Mouse (Mus musculus): ENCODE measurements around the gene Rasgrp1.

Gene Rasgrp1

GRCm38 (mm10) chr2:117331634-117332033, 11.2 kb downstream of the Rasgrp1 start:
- no peak for DNase-seq

GRCm38 (mm10) chr2:117328521-117329285, 14.1 kb downstream of the Rasgrp1 start:
- no peak for DNase-seq

GRCm38 (mm10) chr2:117322399-117322798, 20.4 kb downstream of the Rasgrp1 start:
- DNase-seq, result no peak

- no peak for DNase-seq
Observed at GRCm38 (mm10) chr2:117321231-117321630, 21.6 kb downstream of the Rasgrp1 start.

DNA sequence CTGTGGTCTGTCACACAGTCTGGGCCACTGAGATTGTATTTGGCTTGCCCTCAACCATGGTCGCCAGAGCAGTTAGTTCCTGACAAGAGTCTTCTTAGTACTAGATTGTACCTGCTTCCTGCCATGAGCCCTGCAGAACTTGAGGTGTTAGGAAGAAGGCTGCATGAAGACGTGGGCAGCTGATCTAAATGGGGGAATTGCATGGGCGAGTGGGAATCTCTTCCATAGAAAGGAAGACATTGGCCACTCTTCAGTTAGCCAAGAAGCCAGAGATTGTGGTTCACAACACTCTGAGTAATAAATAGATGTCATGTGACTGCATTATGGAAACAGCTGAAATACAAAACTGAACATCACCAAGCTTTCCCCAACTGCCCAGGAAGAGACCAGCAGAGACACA, 23.8 kb downstream of the Rasgrp1 start:
- no peak for DNase-seq

GRCm38 (mm10) chr2:117313586-117314235, 29.1 kb downstream of the Rasgrp1 start:
- DNase-seq, result no peak

GRCm38 (mm10) chr2:117312441-117312895, 30.3 kb downstream of the Rasgrp1 start:
- DNase-seq, result peak in 1 of 2 experiments; percentile 25

DNA sequence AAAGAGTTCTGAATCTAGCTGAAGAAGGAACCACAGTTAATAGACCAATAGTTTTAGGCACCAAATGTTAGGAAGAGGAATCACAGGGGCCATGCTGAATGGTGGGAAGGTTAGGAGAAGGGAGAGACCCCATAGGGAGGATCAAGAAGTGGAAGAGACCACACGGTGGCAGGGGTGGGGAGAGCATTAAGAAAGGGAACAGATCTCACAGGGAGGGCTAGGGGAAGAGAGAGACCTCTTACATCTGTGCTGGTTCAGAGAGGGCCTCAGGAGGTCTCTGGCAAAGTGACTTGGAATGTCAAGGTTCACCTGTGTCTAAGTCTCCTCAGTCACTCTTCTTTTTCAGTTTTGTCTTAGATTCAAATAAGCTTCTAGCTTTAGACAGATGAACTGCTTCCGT, 30.8 kb downstream of the Rasgrp1 start:
- no peak for DNase-seq

DNA sequence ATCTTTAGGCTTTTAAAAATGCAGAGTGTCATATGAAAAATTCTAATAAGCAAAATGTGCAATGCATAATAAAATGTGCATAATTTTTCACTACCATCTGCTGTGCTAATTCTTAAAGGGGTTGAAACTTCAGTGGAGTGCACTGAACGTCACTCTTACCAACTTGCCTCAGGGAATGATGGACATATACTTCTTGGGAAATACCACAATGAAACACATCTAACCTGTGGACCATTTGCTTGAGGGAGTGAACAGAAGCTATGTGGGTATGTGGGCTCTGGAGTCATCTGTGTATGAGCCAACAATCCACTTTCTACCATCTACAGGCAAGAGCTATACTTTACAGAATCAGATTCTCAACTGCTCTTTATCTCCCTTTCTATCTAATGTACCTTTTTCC, 31.5 kb downstream of the Rasgrp1 start:
- DNase-seq, result no peak

DNA sequence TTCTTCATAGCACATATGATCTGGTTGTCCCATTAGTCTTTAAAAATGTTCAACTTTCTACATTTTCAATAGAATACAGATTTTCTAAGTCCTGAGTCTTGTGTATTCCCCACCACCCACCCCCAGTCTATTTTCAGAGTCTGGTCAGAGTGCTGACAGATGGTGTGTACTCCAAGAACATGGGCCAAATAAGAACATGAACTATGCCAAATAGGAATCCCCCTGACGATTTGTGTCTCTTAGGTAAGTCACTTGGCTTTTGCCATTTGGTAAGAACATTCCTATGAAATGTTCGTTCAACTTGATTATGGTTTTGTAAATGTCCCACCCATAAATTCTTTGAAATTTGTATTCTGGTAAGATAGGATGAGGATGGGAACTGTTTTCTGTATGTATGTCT, 33.8 kb downstream of the Rasgrp1 start:
- no peak for DNase-seq

GRCm38 (mm10) chr2:117307959-117308358, 34.8 kb downstream of the Rasgrp1 start:
- no peak for DNase-seq

DNA sequence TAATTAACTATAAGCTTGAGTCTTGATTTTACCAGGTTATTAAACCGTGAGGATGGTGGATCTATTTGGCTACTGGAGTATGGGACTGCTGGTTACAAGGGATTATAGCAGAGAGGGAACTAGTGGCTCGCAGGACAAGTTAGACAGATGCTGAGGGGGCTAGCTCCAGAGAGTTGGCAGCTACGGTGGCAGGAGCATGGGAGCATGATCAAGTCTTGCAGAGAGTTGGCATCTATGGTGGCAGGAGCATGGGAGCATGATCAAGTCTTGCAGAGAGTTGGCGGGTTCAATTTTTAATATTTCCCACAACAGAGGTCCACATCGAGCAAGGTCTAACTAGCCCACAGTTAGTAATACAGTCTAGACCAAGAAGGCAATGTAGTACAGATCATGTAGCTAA, 37.9 kb downstream of the Rasgrp1 start:
- DNase-seq, result no peak

DNA sequence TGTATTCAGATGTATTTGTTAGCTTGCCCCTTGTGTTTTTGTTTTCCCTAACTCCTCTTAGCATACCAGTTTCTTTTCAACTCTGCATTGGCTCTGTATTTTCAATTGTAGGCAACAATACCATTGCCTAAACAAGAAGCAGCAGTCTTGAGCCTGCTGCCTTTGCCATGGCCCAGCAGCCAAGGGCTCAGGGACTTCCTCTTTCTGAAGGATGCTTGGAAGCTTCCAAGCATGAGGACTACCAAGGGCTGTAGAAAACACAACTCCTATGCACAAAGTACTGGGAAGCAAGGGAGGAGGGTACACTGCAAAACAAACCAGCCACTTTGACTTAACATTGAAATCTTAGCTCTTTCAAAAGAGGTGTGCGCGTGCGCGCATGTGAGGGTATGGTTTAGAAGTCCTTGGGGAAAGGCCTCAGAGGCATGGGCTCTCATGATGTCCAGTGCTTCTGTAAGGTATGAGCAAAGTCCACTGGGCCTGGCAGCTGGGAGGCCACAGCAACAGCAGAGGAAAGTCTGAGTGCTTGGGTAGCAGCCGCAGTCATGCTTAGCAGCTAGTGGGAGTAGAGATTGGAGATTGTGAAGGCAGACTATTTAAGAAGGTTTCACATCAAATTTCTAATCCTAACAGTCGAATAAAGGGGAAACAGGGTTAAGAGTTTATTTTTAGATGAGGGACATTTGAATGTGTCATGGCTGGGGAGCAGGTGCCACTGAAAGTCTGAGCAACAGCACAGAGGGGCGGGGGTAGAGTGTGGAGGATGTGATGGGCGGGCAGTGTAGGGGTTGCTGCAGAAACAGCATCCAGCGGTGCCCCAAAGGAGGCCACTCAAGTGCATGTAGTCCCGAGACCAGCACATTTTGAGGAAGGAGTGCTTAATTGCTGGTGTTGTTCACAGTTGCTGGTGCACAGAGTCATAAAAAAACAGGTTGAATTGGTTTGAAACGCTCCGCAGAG, 39.1 kb downstream of the Rasgrp1 start:
- DNase-seq, result peak in 1 of 2 experiments; percentile 24

GRCm38 (mm10) chr2:117299596-117300448, 43.0 kb downstream of the Rasgrp1 start:
- DNase-seq, result no peak

DNA sequence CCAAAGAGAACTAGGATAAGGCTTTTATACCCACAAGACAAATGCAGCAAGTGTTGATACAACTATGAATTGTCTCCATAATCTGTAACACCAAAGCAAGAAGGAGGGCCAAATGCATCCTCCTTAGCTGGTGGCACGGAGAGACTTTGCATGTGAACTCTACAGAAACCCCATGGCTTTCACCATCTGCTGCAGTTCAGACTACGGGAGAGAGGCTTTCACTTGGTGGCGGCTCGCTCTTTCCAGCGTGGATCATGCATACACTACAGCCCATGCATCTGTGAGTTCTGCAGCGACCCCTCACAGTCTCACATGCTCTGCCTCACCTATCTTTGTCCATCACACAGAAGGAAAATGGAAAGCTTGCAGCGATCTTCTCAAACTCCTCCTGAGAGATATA, 54.5 kb downstream of the Rasgrp1 start:
- DNase-seq, result no peak

GRCm38 (mm10) chr2:117263786-117264408, 78.9 kb downstream of the Rasgrp1 start:
- DNase-seq, result peak; percentile 55 to 61

DNA sequence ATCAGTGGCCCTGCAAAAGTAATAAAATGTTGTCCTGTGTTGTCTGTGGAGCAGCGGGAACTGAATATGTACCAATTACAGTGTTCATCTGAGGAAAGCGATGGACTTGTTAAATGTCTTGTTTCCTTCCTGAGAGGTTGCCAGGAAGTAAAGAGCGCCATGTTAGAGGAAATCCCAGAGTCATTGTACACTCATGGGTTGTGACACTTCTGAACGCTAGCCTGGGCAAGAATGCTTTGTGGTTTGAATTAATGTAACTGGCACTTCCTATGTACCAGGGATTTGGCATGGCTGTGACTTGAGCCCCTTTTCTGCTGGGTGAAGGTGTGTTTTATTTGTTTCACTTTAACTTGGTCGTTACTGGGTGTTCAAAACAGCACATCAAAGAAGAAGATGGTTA, 80.6 kb downstream of the Rasgrp1 start:
- DNase-seq, result no peak

DNA sequence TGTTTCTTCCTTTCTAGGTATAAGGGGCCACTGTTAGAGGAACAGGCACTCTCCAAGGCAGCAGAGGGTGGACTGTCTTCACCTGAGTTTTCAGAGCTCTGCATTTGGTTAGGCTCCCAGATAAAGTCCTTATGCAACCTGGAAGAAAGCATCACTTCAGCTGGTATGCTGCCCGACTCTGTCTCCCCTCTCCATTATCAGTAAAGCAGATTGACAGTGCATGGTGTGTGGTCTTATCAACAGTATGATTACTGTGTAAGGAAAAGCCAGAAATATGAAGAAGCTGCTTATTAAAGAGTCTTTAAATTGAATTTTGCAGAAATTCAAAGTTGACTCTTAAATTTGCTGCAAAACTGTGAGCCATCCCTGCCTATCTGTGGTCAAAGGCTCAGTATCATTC, 85.2 kb downstream of the Rasgrp1 start:
- no peak for DNase-seq

GRCm38 (mm10) chr2:117255415-117255814, 87.4 kb downstream of the Rasgrp1 start:
- DNase-seq, result no peak

DNA sequence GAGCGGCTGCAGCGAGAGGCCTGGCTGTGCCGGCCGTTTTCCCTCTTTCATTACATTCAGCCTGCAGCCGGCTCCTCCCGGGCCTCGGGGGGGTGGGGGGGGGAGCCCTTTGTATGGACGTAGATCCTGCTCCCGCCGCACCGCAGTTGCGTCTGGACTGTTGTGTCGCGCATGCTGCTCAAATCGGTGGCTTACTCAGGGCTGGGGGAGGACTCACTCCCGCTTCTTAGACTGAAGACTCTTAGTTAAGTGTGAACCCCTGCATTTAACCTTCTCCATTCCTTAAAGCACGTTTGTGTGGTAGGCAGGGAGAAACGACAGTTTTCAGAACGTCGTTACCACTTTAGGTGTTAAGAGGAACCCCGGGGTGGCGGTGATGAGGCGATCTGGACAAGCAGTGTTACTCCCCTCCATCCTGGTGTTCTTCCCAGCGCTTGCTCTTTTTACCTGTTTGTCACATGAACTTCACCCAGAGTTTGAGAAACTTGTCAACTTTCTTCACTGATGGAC, 92.7 kb downstream of the Rasgrp1 start:
- DNase-seq, result no peak

DNA sequence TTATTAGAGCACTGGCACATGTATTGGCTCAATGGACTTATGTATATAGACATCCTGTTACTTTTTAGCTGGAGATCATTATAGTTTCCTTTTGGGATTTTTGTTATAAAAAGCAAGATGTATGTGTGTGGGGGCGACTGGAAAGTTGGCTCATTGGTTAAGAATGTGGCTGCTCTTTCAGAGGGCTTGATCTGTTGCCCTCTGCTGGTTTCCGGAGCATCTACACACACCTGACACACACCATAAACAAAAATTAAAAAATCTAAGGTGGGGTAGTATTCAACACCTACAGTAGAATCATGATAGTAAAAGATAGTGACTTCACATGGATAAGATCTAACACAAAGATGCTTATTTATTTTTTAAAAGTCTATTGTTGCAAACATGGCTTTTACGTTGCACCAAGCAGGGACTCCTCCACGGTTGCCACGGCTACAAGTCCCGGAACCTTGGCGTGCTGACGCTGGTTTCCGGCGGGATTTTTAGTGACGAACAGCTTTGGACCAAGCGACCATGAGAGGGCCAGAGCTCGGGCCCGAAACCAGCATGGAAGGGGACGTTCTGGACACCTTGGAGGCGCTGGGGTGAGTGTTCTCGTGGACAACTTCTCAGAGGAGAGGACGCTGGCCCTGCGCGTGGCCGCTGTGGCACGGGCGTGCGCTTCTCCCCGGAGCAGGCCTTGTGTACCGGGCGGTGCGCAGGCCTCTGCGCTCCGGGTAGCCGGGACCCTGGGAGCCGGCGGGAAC, 93.4 kb downstream of the Rasgrp1 start, which contains the start of gene Fam98b:
Gene Fam98b, plus strand, starts transcription at position 485 of the 746 bp plus-strand sequence.
- peak; percentile 71 to 74 for DNase-seq
